Mouse (Mus musculus): ENCODE measurements around the gene Smgc. TPM values are rescaled to one million over a fixed set of nuclear protein-coding genes. Genes with fewer than 3 reads are reported as not detected.
"Not testable (repeated sequence)": the region's sequence is repeated elsewhere in the genome, so short reads cannot be mapped to it uniquely, and the experiment has no call there.

Gene Smgc
- total and polyA plus RNA-seq, 3 experiments: not detected

GRCm38 (mm10) chr15:91806463-91806862 is 31.6 kb upstream of the Smgc start:
- Histone ChIP-seq H3K27ac (ENCODE audit: insufficient read depth, low read depth) (no peak overlapping the region), H3K9me3 (replicated peaks; ENCODE audit: low read length) (peaks cover 44% of the 10 kb centered on the region), H3K36me3 (replicated peaks in 1 of 2; ENCODE audit: control insufficient read depth in 1 of 2, insufficient read depth in 1 of 2, low read length in 1 of 2) (no peaks in the 10 kb centered on the region), H3K27me3 (replicated peaks) (no peaks in the 10 kb centered on the region), H3K4me1 (ENCODE audit: control insufficient read depth in 1 of 2, insufficient read depth in 2 of 2) (no peaks in the 10 kb centered on the region), H3K4me3 (replicated peaks in 1 of 3; ENCODE audit: low read depth in 2 of 3, low read length in 2 of 3, poor library complexity in 1 of 3) (no peak overlapping the region), H3K4me2 (ENCODE audit: insufficient read depth, low read depth, poor library complexity, severe bottlenecking) (no peak overlapping the region), H3K79me2 (replicated peaks; ENCODE audit: control insufficient read depth, extremely low read depth, insufficient read depth, poor library complexity, severe bottlenecking) (no peaks in the 10 kb centered on the region), H3K9ac (ENCODE audit: insufficient read depth, low read depth) (no peak overlapping the region)
- dilution Hi-C loops (cut with MboI; ENCODE audit: extremely low pct_ligation_motif_present, extremely low pct_unique_long_range_greater_than_20kb, low sequenced_read_pairs): no loop called here
- in situ Hi-C loops (cut with MboI; ENCODE audit: low pct_ligation_motif_present, low pct_unique_long_range_greater_than_20kb, low sequenced_read_pairs): no loop called here
- no peak for TF ChIP-seq MYC (IDR thresholded peaks at IDR 0.05; ENCODE audit: low read depth, low read length)
- TF ChIP-seq KAT2A (IDR thresholded peaks at IDR 0.05; ENCODE audit: insufficient replicate concordance, low read length): no peak
- TF ChIP-seq JUN (IDR thresholded peaks at IDR 0.05; ENCODE audit: insufficient read depth, low read depth, low read length): no peak
- TF ChIP-seq IRF4 (IDR thresholded peaks at IDR 0.05; ENCODE audit: low read depth, low read length): no peak
- TF ChIP-seq CHD2 (IDR thresholded peaks at IDR 0.05; ENCODE audit: low read length): no peak
- no peak for TF ChIP-seq TBP (conservative IDR thresholded peaks at IDR 0.05; ENCODE audit: low read depth, low read length)
- no peak for TF ChIP-seq MAZ (IDR thresholded peaks at IDR 0.05; ENCODE audit: low read depth, low read length)
- no peak for TF ChIP-seq MXI1 (IDR thresholded peaks at IDR 0.05; ENCODE audit: low read depth, low read length)
- DNase-seq (ENCODE audit: extremely low read depth): no peak

DNA sequence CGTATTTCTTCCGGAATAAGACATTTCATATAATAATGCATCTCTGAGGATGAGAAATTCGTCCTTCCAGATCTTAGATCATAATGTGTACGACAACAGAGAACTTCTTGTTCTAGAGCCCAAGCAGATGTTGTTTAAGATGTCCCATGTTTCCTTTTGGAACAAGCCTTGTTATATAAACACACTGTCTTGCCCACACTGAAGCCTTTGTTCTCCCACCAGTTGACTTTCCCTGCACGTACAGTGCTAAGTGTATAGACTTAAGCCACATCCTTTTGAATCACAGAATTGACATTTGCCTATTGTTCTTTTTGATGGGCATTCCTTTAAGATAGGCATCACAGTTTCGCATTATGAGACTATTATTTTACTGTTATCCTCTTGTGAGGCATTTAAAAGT is 2.7 kb upstream of the Smgc start:
- H3K4me3 ChIP-seq (replicated peaks in 1 of 3; ENCODE audit: low read depth in 2 of 3, low read length in 2 of 3, poor library complexity in 1 of 3): no peak overlapping the region
- dilution Hi-C loops (cut with MboI; ENCODE audit: extremely low pct_ligation_motif_present, extremely low pct_unique_long_range_greater_than_20kb, low sequenced_read_pairs): no loop called here
- H3K79me2 ChIP-seq (replicated peaks; ENCODE audit: control insufficient read depth, extremely low read depth, insufficient read depth, poor library complexity, severe bottlenecking): no peaks in the 10 kb centered on the region
- H3K4me2 ChIP-seq (ENCODE audit: insufficient read depth, low read depth, poor library complexity, severe bottlenecking): no peak overlapping the region
- H3K27me3 ChIP-seq (replicated peaks): no peaks in the 10 kb centered on the region
- TF ChIP-seq ZC3H11A (IDR thresholded peaks at IDR 0.05; ENCODE audit: low read depth, low read length) (no peak), RAD21 (IDR thresholded peaks at IDR 0.05; ENCODE audit: low read depth, low read length) (no peak), MEF2A (IDR thresholded peaks at IDR 0.05; ENCODE audit: borderline replicate concordance, low read depth, low read length) (no peak), PAX5 (IDR thresholded peaks at IDR 0.05; ENCODE audit: low read length) (no peak), MAZ (IDR thresholded peaks at IDR 0.05; ENCODE audit: low read depth, low read length) (no peak)
- peaks cover 51% of the 10 kb centered on the region for H3K9me3 ChIP-seq (replicated peaks; ENCODE audit: low read length)
- no peak overlapping the region for H3K27ac ChIP-seq (ENCODE audit: insufficient read depth, low read depth)
- H3K36me3 ChIP-seq (replicated peaks in 1 of 2; ENCODE audit: control insufficient read depth in 1 of 2, insufficient read depth in 1 of 2, low read length in 1 of 2): no peaks in the 10 kb centered on the region
- H3K4me1 ChIP-seq (ENCODE audit: control insufficient read depth in 1 of 2, insufficient read depth in 2 of 2): no peaks in the 10 kb centered on the region
- no peak for DNase-seq (ENCODE audit: extremely low read depth)
- in situ Hi-C loops (cut with MboI; ENCODE audit: low pct_ligation_motif_present, low pct_unique_long_range_greater_than_20kb, low sequenced_read_pairs): no loop called here
- no peak overlapping the region for H3K9ac ChIP-seq (ENCODE audit: insufficient read depth, low read depth)

GRCm38 (mm10) chr15:91864130-91864529 is 26.1 kb downstream of the Smgc start:
- dilution Hi-C loops (cut with MboI; ENCODE audit: extremely low pct_ligation_motif_present, extremely low pct_unique_long_range_greater_than_20kb, low sequenced_read_pairs); H3K79me2 ChIP-seq (replicated peaks; ENCODE audit: control insufficient read depth, extremely low read depth, insufficient read depth, poor library complexity, severe bottlenecking); H3K27me3 ChIP-seq (replicated peaks); H3K27ac ChIP-seq (ENCODE audit: insufficient read depth, low read depth); in situ Hi-C loops (cut with MboI; ENCODE audit: low pct_ligation_motif_present, low pct_unique_long_range_greater_than_20kb, low sequenced_read_pairs); H3K4me1 ChIP-seq (ENCODE audit: control insufficient read depth in 1 of 2, insufficient read depth in 2 of 2); H3K9ac ChIP-seq (ENCODE audit: insufficient read depth, low read depth); DNase-seq (ENCODE audit: extremely low read depth); H3K36me3 ChIP-seq (replicated peaks in 1 of 2; ENCODE audit: control insufficient read depth in 1 of 2, insufficient read depth in 1 of 2, low read length in 1 of 2); H3K4me2 ChIP-seq (ENCODE audit: insufficient read depth, low read depth, poor library complexity, severe bottlenecking); H3K4me3 ChIP-seq (replicated peaks in 1 of 3; ENCODE audit: low read depth in 2 of 3, low read length in 2 of 3, poor library complexity in 1 of 3): not testable (repeated sequence)
- peaks cover 42% of the 10 kb centered on the region for H3K9me3 ChIP-seq (replicated peaks; ENCODE audit: low read length)
